Mouse (Mus musculus): Measurements from ENCODE around the gene Zfp493. TPM values are rescaled to one million over a fixed set of nuclear protein-coding genes. Genes with fewer than 3 reads are reported as not detected.
"Not testable (repeated sequence)": the region's sequence is repeated elsewhere in the genome, so short reads cannot be mapped to it uniquely, and the experiment has no call there.

Gene Zfp493
- polyA plus RNA-seq, 1 experiment from 2014 or later, result 3.7 TPM

DNA sequence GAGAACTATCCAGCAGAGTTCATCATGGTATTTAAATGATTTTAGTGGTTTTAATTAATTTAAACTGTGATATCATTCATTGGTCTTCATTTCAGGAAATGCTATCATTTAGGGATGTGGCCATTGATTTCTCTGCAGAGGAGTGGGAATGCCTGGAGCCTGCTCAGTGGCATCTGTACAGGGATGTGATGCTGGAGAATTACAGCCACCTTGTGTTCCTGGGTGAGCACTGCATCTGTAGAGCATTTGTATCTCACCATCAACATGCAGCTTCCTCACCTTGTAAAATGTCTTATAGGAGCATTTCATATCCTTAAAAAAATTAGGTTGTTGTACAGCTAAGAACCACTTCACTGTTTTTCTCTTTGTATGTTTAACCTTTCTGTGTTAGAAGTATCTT, 53.6 kb downstream of the Zfp493 start:
- not testable (repeated sequence) for H3K4me1 ChIP-seq (replicated peaks; ENCODE audit: control insufficient read depth, insufficient read depth, low read length); H3K27me3 ChIP-seq (ENCODE audit: control insufficient read depth, insufficient read depth, low read length); H3K4me3 ChIP-seq (replicated peaks; ENCODE audit: low read length); DNase-seq (ENCODE audit: low spot score); H3K27ac ChIP-seq; ATAC-seq (ENCODE audit: low FRiP score); H3K4me2 ChIP-seq (replicated peaks); H3K9ac ChIP-seq; H3K36me3 ChIP-seq (replicated peaks; ENCODE audit: control insufficient read depth, insufficient read depth); H3K9me3 ChIP-seq (ENCODE audit: control insufficient read depth, low read length)

Other genes with a start within 250 kb of the Zfp493 start
- 14.6 and 16.9 TPM in 2 replicates for gene Zfp748, start 225.9 kb upstream of the Zfp493 start, polyA plus RNA-seq (2014; fragmentation: Nextera tagmentation; extraction: Ambion mirVana)
- gene Zfp729b, start 170.0 kb upstream of the Zfp493 start, polyA plus RNA-seq (2014; fragmentation: Nextera tagmentation; extraction: Ambion mirVana), result 7.2 and 7.4 TPM in 2 replicates
- not detected in 2 replicates for gene Gm49345, start 141.9 kb upstream of the Zfp493 start, polyA plus RNA-seq (2014; fragmentation: Nextera tagmentation; extraction: Ambion mirVana)
- gene Zfp729a, start 141.9 kb upstream of the Zfp493 start, polyA plus RNA-seq (2014; fragmentation: Nextera tagmentation; extraction: Ambion mirVana), result 3.4 and 6.1 TPM in 2 replicates
- gene Zfp738, start 92.6 kb upstream of the Zfp493 start, polyA plus RNA-seq (2014; fragmentation: Nextera tagmentation; extraction: Ambion mirVana), result 13.4 and 13.6 TPM in 2 replicates
- 4.3 and 4.5 TPM in 2 replicates for gene Zfp65, start 50.5 kb upstream of the Zfp493 start, polyA plus RNA-seq (2014; fragmentation: Nextera tagmentation; extraction: Ambion mirVana)
- gene Zfp85, start 24.5 kb upstream of the Zfp493 start, polyA plus RNA-seq (2014; fragmentation: Nextera tagmentation; extraction: Ambion mirVana), result 8.5 and 9.2 TPM in 2 replicates
- gene Zfp273, start 34.0 kb downstream of the Zfp493 start, polyA plus RNA-seq (2014; fragmentation: Nextera tagmentation; extraction: Ambion mirVana), result 13.2 and 13.6 TPM in 2 replicates
- gene Gm10037, start 51.4 kb downstream of the Zfp493 start, polyA plus RNA-seq (2014; fragmentation: Nextera tagmentation; extraction: Ambion mirVana), result 5.2 and 7.5 TPM in 2 replicates
- not detected in 2 replicates for gene BC048507, start 83.6 kb downstream of the Zfp493 start, polyA plus RNA-seq (2014; fragmentation: Nextera tagmentation; extraction: Ambion mirVana)

All from hindbrain, embryonic 14.5 days (tissue).